Mouse (Mus musculus) CH12.LX (cell line): ENCODE data around the gene Fam207a. TPM values are rescaled to one million over a fixed set of nuclear protein-coding genes. Genes with fewer than 3 reads are reported as not detected.

ENCODE experiments used
- polyA plus RNA-seq: library from polyadenylated mRNA; unstranded; fragments of >175 nt; gene quantifications from 2 replicates; pipeline ENCODE4 v1.2.1, GENCODE M21; 2012; ENCODE audit warnings: low read depth; ENCODE audit not compliant: insufficient read length
- total RNA-seq, 2 experiments: library from RNA; depleted of rRNA; stranded (reverse); fragments of 300-350 nt in 1 of 2; fragments of >200 nt in 1 of 2; gene quantifications; 2 replicates each; pipeline ENCODE4 v1.2.3; 2012 to 2014

Fam207a gene
- total and polyA plus RNA-seq, 3 experiments, result 43.1 to 65.4 (median 46.1) TPM

Other genes starting within 250 kb of the Fam207a start
- 1.7 and 2.3 TPM in 2 replicates for gene Adarb1, start 97.5 kb downstream of the Fam207a start, total RNA-seq (2012; rRNA removed)
- gene Adarb1, start 97.5 kb downstream of the Fam207a start, total RNA-seq (2014; rRNA removed), result 2.0 and 3.5 TPM in 2 replicates
- gene Adarb1, start 97.5 kb downstream of the Fam207a start, polyA plus RNA-seq, result 2.4 and 2.9 TPM in 2 replicates
- 32.2 and 32.6 TPM in 2 replicates for gene Itgb2, start 14.5 kb upstream of the Fam207a start, total RNA-seq (2012; rRNA removed)
- 40.2 and 40.3 TPM in 2 replicates for gene Itgb2, start 14.5 kb upstream of the Fam207a start, total RNA-seq (2014; rRNA removed)
- gene Itgb2, start 14.5 kb upstream of the Fam207a start, polyA plus RNA-seq, result 52.2 and 54.1 TPM in 2 replicates
- 20.7 and 21.7 TPM in 2 replicates for gene Pttg1ip, start 65.9 kb upstream of the Fam207a start, total RNA-seq (2012; rRNA removed)
- 24.2 and 25.3 TPM in 2 replicates for gene Pttg1ip, start 65.9 kb upstream of the Fam207a start, total RNA-seq (2014; rRNA removed)
- gene Pttg1ip, start 65.9 kb upstream of the Fam207a start, polyA plus RNA-seq, result 18.9 and 20.3 TPM in 2 replicates
- 54.4 and 57.2 TPM in 2 replicates for gene Sumo3, start 90.3 kb upstream of the Fam207a start, total RNA-seq (2012; rRNA removed)
- gene Sumo3, start 90.3 kb upstream of the Fam207a start, total RNA-seq (2014; rRNA removed), result 81.2 TPM in 2 replicates
- gene Sumo3, start 90.3 kb upstream of the Fam207a start, polyA plus RNA-seq, result 87.9 and 130 TPM in 2 replicates
- 0.55 TPM in 1 of 2 replicates, not detected in the other for gene Gm49325, start 90.4 kb upstream of the Fam207a start, total RNA-seq (2012; rRNA removed)
- 1.1 TPM in 1 of 2 replicates, not detected in the other for gene Gm49325, start 90.4 kb upstream of the Fam207a start, total RNA-seq (2014; rRNA removed)
- gene Gm49325, start 90.4 kb upstream of the Fam207a start, polyA plus RNA-seq, result 26.9 and 54.0 TPM in 2 replicates
- 28.7 and 41.2 TPM in 2 replicates for gene Ube2g2, start 106.5 kb upstream of the Fam207a start, total RNA-seq (2012; rRNA removed)
- gene Ube2g2, start 106.5 kb upstream of the Fam207a start, total RNA-seq (2014; rRNA removed), result 32.6 and 40.8 TPM in 2 replicates
- gene Ube2g2, start 106.5 kb upstream of the Fam207a start, polyA plus RNA-seq, result 59.4 and 72.2 TPM in 2 replicates
- gene Tspear, start 170.8 kb upstream of the Fam207a start, total RNA-seq (2012; rRNA removed), result 0.17 and 0.42 TPM in 2 replicates
- gene Tspear, start 170.8 kb upstream of the Fam207a start, total RNA-seq (2014; rRNA removed), result 0.09 TPM in 1 of 2 replicates, not detected in the other
- gene Tspear, start 170.8 kb upstream of the Fam207a start, polyA plus RNA-seq, result 0.11 TPM in 1 of 2 replicates, not detected in the other
- not detected in 2 replicates for gene Gm19402, start 175.0 kb upstream of the Fam207a start, total RNA-seq (2012; rRNA removed)
- gene Gm19402, start 175.0 kb upstream of the Fam207a start, total RNA-seq (2014; rRNA removed), result not detected in 2 replicates
- not detected in 2 replicates for gene Gm19402, start 175.0 kb upstream of the Fam207a start, polyA plus RNA-seq
- not detected in 2 replicates for gene Gm9508, start 181.4 kb upstream of the Fam207a start, total RNA-seq (2012; rRNA removed)
- not detected in 2 replicates for gene Gm9508, start 181.4 kb upstream of the Fam207a start, total RNA-seq (2014; rRNA removed)
- not detected in 2 replicates for gene Gm9508, start 181.4 kb upstream of the Fam207a start, polyA plus RNA-seq
- gene Gm10272, start 190.8 kb upstream of the Fam207a start, total RNA-seq (2012; rRNA removed), result not detected in 2 replicates
- not detected in 2 replicates for gene Gm10272, start 190.8 kb upstream of the Fam207a start, total RNA-seq (2014; rRNA removed)
- gene Gm10272, start 190.8 kb upstream of the Fam207a start, polyA plus RNA-seq, result not detected in 2 replicates
- not detected in 2 replicates for gene Gm10024, start 195.7 kb upstream of the Fam207a start, total RNA-seq (2012; rRNA removed)
- gene Gm10024, start 195.7 kb upstream of the Fam207a start, total RNA-seq (2014; rRNA removed), result not detected in 2 replicates
- not detected in 2 replicates for gene Gm10024, start 195.7 kb upstream of the Fam207a start, polyA plus RNA-seq
- gene Gm10142, start 200.0 kb upstream of the Fam207a start, total RNA-seq (2012; rRNA removed), result not detected in 2 replicates
- not detected in 2 replicates for gene Gm10142, start 200.0 kb upstream of the Fam207a start, total RNA-seq (2014; rRNA removed)
- not detected in 2 replicates for gene Gm10142, start 200.0 kb upstream of the Fam207a start, polyA plus RNA-seq
- gene Krtap12-1, start 204.8 kb upstream of the Fam207a start, total RNA-seq (2012; rRNA removed), result not detected in 2 replicates
- not detected in 2 replicates for gene Krtap12-1, start 204.8 kb upstream of the Fam207a start, total RNA-seq (2014; rRNA removed)
- gene Krtap12-1, start 204.8 kb upstream of the Fam207a start, polyA plus RNA-seq, result not detected in 2 replicates
- gene Gm10100, start 210.7 kb upstream of the Fam207a start, total RNA-seq (2012; rRNA removed), result not detected in 2 replicates
- gene Gm10100, start 210.7 kb upstream of the Fam207a start, total RNA-seq (2014; rRNA removed), result not detected in 2 replicates
- gene Gm10100, start 210.7 kb upstream of the Fam207a start, polyA plus RNA-seq, result not detected in 2 replicates
- not detected in 2 replicates for gene Gm18596, start 226.9 kb upstream of the Fam207a start, total RNA-seq (2012; rRNA removed)
- not detected in 2 replicates for gene Gm18596, start 226.9 kb upstream of the Fam207a start, total RNA-seq (2014; rRNA removed)
- not detected in 2 replicates for gene Gm18596, start 226.9 kb upstream of the Fam207a start, polyA plus RNA-seq
- gene Gm9736, start 235.6 kb upstream of the Fam207a start, total RNA-seq (2012; rRNA removed), result not detected in 2 replicates
- gene Gm9736, start 235.6 kb upstream of the Fam207a start, total RNA-seq (2014; rRNA removed), result not detected in 2 replicates
- not detected in 2 replicates for gene Gm9736, start 235.6 kb upstream of the Fam207a start, polyA plus RNA-seq
- not detected in 2 replicates for gene Gm3233, start 243.9 kb upstream of the Fam207a start, total RNA-seq (2012; rRNA removed)
- gene Gm3233, start 243.9 kb upstream of the Fam207a start, total RNA-seq (2014; rRNA removed), result not detected in 2 replicates
- gene Gm3233, start 243.9 kb upstream of the Fam207a start, polyA plus RNA-seq, result not detected in 2 replicates